Mouse (Mus musculus) right cerebral cortex, postnatal 10 days (tissue): ENCODE measurements around the gene Tom1l2.
A peak's percentile ranks its signal among the peaks of the same experiment; 100 is the strongest.

ENCODE experiments used
- DNase-seq, 2 experiments: peaks; one replicate each; pipeline ENCODE4 v3.0.0; 2021; ENCODE audit warnings: low spot score in 2 of 2

The Tom1l2 gene

DNA sequence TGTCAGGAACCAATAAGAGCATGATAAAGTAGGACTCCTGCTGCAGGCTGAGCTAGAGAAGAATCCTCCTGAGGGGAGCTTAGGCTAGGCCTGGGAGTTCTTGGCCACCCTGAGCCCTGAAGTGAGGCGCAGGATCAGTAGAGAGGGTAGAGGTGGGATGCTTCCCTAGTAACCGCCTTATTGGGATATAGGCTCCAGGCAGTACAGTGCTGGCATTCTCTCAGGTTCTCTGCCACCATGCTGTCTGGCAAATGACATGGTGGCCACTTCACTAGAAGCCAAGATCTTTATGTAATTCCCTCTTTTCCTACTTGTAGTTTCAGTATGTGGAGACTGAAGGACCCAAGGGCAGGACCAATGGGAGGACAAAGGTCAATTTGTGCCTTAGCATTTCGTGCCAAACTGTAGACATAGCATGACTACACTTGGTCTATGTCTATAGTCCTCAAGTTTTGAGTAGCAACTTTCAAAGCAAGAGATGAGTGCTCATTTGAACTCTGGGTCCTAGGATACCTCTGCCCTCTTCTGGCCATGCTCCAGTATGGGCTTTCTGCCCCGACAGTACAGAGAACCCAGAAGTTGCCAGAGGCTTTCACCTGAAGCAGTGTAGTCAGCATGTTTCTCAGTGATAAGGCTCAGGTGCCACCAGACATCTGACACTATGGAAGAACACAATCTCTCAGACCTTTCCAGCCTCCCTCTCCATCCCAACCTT lies 87.3 kb downstream of the Tom1l2 start:
- no peak for DNase-seq

- DNase-seq, result no peak
Observed at GRCm38 (mm10) chr11:60264651-60265050, 88.1 kb downstream of the Tom1l2 start.

GRCm38 (mm10) chr11:60262396-60262795 lies 90.3 kb downstream of the Tom1l2 start:
- DNase-seq, result no peak

DNA sequence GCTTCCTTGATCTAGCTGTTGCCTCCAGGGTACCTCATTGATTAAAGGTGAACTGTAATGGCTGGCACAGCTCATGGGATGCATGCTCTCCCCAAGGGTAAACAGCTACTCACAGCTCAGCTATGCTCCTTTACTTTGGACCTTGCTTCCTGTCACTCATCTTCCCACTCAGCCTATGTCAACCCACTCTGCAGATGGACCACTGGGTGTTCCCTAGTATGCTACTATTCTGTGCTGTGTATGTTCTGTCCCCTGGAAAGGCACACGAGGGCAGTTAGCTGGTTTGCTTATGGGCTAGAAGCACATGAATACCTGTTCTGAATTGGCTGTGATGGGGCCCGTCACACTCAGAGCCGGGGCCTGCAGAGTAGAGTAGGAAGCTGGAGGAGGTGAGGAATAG lies 92.0 kb downstream of the Tom1l2 start:
- no peak for DNase-seq

DNA sequence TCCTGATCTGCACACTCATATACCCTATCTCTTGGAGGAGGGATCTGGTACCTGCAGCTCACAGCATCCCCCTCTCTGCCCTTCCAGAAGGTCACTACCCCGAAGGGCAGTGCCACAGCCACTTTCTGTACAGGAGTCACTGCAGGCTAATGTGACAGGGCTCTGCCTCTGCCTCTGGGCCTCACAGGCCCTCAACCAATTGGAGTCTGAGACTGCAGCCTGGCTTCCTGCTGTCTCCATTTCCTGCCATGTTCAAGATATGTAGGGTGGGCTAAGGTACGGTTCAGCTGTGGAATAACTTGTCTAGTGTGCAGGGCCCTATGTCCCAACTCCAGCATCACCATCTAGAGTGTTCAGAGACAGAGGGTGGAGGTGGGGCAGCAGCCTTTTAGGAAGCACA lies 95.0 kb downstream of the Tom1l2 start:
- no peak for DNase-seq

GRCm38 (mm10) chr11:60256713-60257112 lies 96.0 kb downstream of the Tom1l2 start:
- no peak for DNase-seq

DNA sequence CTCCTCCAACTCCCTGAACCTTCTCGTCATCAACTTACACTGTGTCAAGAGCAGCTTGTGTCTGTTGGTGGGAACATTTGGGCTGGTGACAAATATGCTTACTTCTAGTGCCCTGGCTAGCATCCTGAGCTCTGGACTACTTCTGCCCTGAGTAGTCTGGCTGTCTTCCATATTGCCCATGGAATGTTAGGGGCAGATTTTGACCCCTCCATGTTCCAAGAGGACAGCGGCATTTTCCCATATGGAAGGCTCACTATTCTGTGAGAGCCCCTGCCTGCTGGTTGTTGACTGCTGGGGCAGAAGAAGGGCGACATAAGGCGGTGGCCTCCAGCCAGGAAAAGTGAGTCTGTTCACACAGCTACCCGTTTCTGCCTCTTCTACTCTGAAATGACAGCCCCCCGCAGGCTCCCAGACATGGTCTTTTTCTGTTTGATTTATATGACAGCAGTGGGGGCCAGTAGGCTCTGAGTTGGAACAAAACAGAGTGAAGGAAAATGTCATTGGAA lies 96.5 kb downstream of the Tom1l2 start:
- peak; percentile 75 to 77 for DNase-seq

DNA sequence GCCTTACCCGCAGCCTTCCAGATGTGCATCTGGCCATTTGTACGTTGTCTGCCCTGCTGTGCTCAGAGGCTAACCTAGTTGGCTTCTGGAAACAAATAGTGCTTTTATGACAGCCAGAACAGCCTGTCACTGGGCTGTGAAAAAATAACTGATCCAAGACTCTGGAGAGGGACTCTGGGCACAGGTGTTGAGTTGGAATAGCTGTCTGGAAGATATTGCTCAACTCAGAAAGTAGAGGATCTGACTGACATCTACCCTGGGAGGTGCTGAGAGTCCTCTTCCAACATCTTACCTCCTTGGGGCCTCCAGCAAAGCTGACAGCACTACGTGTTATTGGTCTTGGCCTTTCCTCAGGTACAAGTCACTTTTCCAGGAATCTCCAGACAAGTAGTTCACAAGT lies 97.1 kb downstream of the Tom1l2 start:
- DNase-seq, result no peak

DNA sequence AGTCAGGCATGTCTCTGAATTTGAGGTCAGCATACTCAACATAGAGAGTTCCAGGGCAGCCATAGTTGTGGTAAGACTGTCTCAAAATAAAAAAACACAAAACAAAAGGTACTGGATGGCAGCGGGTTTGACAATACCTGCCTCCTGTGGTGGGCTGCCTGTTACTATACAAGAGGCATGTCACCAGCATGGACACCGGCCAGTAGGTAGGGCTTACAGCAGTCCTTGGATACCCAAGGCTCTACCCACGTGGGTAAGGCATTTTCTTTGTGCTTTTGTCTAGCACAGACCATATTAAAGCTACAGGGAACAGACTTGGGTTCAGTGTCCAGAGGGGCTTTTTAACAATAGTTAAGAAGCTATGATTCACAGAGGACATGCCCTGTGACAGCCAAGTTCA lies 97.5 kb downstream of the Tom1l2 start:
- DNase-seq, result no peak

- no peak for DNase-seq
Observed at GRCm38 (mm10) chr11:60254308-60254707, 98.4 kb downstream of the Tom1l2 start.

GRCm38 (mm10) chr11:60253546-60253945 lies 99.2 kb downstream of the Tom1l2 start:
- no peak for DNase-seq

GRCm38 (mm10) chr11:60250971-60251643 lies 101.6 kb downstream of the Tom1l2 start:
- no peak for DNase-seq

- no peak for DNase-seq
Observed at GRCm38 (mm10) chr11:60249885-60250284, 102.8 kb downstream of the Tom1l2 start.

DNA sequence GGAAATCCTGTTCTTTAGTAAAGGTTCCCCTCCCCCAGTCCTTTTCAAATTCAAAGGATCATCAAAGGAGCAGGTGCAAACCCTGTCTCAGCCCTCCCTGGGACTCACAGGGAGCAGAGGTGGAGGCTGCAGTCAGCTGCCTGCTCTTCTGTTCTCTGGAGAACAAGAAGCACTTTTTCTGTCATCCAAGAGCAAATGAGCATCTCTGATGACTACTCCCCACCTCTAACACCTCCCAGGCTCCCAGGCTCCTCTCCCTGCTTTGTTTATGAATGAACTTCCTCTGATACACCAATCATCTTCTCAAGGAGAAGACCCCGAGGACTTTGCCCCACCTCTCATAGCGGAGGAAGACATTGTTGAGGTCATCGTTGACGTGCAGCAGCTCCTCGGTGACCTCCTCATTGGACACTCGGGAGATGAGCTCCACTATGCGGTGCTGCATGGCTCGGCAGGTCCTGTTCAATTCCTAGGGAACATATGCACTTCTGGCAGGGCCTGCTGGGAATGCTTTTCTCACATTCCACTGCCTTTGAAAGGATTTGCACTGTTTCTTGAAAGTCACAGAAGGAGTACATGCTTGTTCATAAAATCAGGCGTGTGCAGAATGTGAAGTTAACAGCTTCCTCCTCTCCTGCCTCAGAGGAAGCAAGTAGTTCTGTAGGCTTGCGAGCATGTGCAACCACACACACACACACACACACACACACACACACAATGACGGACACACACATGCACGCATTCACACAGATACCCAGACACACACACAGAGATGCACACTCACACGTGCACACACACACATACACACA lies 103.9 kb downstream of the Tom1l2 start:
- DNase-seq, result peak in 1 of 2 experiments; percentile 65

DNA sequence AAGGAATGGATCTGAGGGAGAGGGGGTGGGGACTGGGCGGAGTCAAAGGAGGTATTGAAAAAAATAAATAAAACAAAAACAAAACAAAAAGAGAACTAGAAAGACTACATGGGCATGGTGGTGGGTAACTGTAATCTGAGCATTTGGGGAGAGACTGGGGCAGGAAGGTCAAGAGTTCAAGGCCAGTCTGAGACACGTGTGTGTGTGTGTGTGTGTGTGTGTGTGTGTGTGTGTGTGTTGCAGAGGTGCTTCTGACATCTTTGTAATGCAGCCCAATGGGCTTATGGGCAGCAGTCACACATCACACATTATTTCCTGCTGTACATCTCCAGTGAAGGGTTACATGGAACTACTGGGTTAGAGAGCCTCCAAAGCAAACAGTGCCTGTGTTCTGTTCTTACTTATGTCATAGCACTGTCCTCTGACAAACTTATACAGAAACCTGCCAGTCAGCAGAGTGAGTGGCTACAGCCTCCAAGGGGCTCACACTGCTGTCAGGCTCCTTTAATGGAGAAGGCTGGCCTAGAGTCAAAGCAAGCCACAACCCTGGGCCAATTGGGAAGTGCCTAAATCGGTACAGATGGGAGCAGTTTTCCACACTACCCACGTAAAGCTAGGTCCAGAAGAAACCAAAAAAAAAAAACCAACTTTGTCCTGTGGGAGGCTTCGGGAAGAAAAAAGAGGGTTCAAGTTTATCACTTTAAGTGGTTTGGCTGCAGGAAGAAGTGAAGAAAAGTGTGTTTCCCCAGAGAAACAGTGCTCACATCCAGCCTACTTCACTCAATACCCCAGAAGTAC lies 104.8 kb downstream of the Tom1l2 start:
- no peak for DNase-seq

GRCm38 (mm10) chr11:60246077-60246476 lies 106.6 kb downstream of the Tom1l2 start:
- DNase-seq, result no peak

DNA sequence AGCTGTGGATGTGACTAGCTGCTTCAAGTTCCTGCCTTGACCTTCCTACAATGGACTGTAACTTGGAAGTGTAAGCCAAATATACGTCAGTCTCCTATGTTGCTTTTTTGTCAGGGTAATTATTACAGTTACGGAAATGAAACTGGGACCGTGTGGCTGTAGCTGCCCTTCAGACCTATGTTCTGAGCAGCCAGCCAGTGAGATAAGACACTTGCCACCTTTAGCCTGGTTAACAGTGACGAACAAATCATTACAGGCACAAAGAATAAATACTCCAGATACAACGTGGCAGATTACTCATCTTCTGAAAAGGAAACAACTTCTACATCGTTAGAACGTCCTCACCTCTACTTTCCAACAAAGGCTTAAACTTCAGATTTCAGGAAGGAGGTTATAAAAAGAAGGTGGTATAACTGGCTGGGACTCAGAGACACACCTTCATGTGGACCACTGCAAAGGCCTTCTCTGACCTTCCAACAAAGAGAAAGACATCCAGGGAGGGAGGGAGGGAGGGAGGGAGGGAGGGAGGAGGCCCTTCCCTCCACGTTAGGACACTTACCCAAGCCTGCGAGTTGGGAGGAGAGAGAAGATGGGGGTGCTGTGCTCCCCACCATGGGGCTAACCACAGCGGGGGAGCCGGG lies 108.1 kb downstream of the Tom1l2 start:
- DNase-seq, result no peak

DNA sequence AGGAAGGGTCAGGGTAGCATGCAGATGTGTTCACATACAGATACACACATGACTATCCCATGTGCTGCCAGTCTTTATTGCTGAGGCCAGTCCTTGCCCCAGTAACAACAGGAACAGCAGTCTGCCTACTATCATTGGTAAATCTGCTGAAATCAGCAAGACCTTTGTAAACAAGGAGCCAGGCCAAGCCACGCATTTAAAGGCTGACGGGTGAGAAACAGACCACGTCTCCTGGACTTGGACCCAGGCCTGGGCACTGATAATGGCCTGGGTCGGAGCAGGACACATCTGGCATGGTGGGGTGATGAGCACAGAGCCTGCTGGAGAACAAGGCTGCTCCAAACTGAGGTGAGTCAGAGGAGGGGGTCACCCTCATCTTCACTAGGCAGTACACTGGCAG lies 112.2 kb downstream of the Tom1l2 start:
- no peak for DNase-seq

- no peak for DNase-seq
Observed at GRCm38 (mm10) chr11:60235351-60235750, 117.4 kb downstream of the Tom1l2 start.

DNA sequence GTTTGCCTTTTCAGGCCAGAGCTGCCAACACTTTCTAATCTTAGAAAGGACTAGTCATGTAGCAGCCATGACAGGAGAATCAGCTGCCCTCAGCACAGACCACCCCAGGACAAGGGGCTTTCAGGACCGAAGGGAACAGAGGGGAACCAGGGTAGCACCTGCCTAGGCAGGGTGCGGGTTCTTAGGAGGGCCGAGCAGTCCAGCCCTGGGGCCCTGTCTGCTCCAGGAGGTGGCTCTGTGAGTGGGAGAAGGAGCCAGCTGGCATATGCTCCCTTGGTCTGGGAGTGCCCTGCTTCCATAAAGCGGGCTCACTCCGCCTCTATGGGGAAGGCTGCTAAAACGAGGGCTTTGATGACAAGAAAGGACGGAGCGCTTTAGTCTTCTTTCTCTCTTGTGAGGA lies 119.5 kb downstream of the Tom1l2 start:
- peak in 1 of 2 experiments; percentile 61 for DNase-seq

GRCm38 (mm10) chr11:60232441-60233058 lies 120.2 kb downstream of the Tom1l2 start:
- DNase-seq, result no peak
